Mouse (Mus musculus) E14TG2a.4 (cell line): ENCODE results near the gene Msantd3.

ENCODE experiments used
- H3K27me3 ChIP-seq: 2 replicates; pipeline ENCODE4 v1.6.1; 2014; ENCODE audit warnings: low read length, control low read depth; ENCODE audit not compliant: insufficient read depth
- H3K36me3 ChIP-seq: 2 replicates; pipeline ENCODE4 v1.6.1; 2014; ENCODE audit warnings: low read length, control low read depth; ENCODE audit not compliant: insufficient read depth
- H3K4me1 ChIP-seq: replicated peaks from 2 replicates; pipeline ENCODE4 v1.6.1; 2014; ENCODE audit warnings: low read depth, low read length, control low read depth
- H3K4me3 ChIP-seq: replicated peaks from 2 replicates; pipeline ENCODE4 v1.5.1; 2014; ENCODE audit warnings: mild to moderate bottlenecking, low read length
- H3K9me3 ChIP-seq: 2 replicates; pipeline ENCODE4 v1.6.1; 2014; ENCODE audit warnings: low read length, control low read depth
- CTCF ChIP-seq: conservative IDR thresholded peaks from 2 replicates; pipeline ENCODE4 v1.5.1; 2014; ENCODE audit warnings: low read length
- NANOG ChIP-seq: IDR thresholded peaks from 2 replicates; pipeline ENCODE4 v1.6.1; 2014; ENCODE audit warnings: borderline replicate concordance, low read length, mixed read lengths
- POU5F1 ChIP-seq: IDR thresholded peaks from 2 replicates; pipeline ENCODE4 v1.6.1; 2014; ENCODE audit warnings: low read length, borderline replicate concordance

The Msantd3 gene

GRCm38 (mm10) chr4:48538581-48538980, 1.2 kb upstream of the Msantd3 start:
- Histone ChIP-seq H3K9me3 (no peaks in the 10 kb centered on the region), H3K36me3 (no peaks in the 10 kb centered on the region), H3K4me1 (peaks cover 55% of the 10 kb centered on the region), H3K27me3 (no peaks in the 10 kb centered on the region), H3K4me3 (no peak overlapping the region)
- TF ChIP-seq CTCF (no peak), POU5F1 (no peak), NANOG (no peak)

- Histone ChIP-seq H3K9me3 (no peaks in the 10 kb centered on the region), H3K27me3 (no peaks in the 10 kb centered on the region), H3K4me3 (peak overlapping the region; percentile 87), H3K4me1 (peaks cover 75% of the 10 kb centered on the region), H3K36me3 (peaks cover 5% of the 10 kb centered on the region)
- TF ChIP-seq CTCF (no peak), POU5F1 (no peak), NANOG (no peak)
Measured at GRCm38 (mm10) chr4:48540576-48541111, 909 bp downstream of the Msantd3 start.

- Histone ChIP-seq H3K36me3 (peaks cover 10% of the 10 kb centered on the region), H3K4me1 (peaks cover 86% of the 10 kb centered on the region), H3K27me3 (no peaks in the 10 kb centered on the region), H3K9me3 (no peaks in the 10 kb centered on the region), H3K4me3 (peak overlapping the region; percentile 87)
- TF ChIP-seq POU5F1 (no peak), CTCF (no peak), NANOG (no peak)
Measured at GRCm38 (mm10) chr4:48541526-48542250, 2.0 kb downstream of the Msantd3 start.

GRCm38 (mm10) chr4:48542351-48542750, 2.6 kb downstream of the Msantd3 start:
- H3K27me3 ChIP-seq, result no peaks in the 10 kb centered on the region
- H3K4me1 ChIP-seq, result peaks cover 87% of the 10 kb centered on the region
- peaks cover 15% of the 10 kb centered on the region for H3K36me3 ChIP-seq
- no peaks in the 10 kb centered on the region for H3K9me3 ChIP-seq
- no peak for TF ChIP-seq CTCF
- no peak for TF ChIP-seq NANOG
- TF ChIP-seq POU5F1, result no peak
- H3K4me3 ChIP-seq, result peak overlapping the region; percentile 87

GRCm38 (mm10) chr4:48543071-48543865, 3.5 kb downstream of the Msantd3 start:
- H3K4me3 ChIP-seq, result peak overlapping the region; percentile 87
- TF ChIP-seq NANOG, result peak; percentile 37; the same call in 1 of the 2 replicates
- peak; percentile 34; the same call in 1 of the 2 replicates for TF ChIP-seq POU5F1
- no peak for TF ChIP-seq CTCF

GRCm38 (mm10) chr4:48544141-48544540, 4.4 kb downstream of the Msantd3 start:
- Histone ChIP-seq H3K4me3 (peak overlapping the region; percentile 3), H3K36me3 (peaks cover 17% of the 10 kb centered on the region), H3K4me1 (peaks cover 88% of the 10 kb centered on the region), H3K9me3 (no peaks in the 10 kb centered on the region), H3K27me3 (no peaks in the 10 kb centered on the region)
- no peak for TF ChIP-seq NANOG
- TF ChIP-seq POU5F1, result no peak
- no peak for TF ChIP-seq CTCF

More at GRCm38 (mm10) chr4:48543071-48543865, 3.5 kb downstream of the Msantd3 start:
- H3K4me1 ChIP-seq, result peaks cover 88% of the 10 kb centered on the region
- H3K27me3 ChIP-seq, result no peaks in the 10 kb centered on the region
- no peaks in the 10 kb centered on the region for H3K9me3 ChIP-seq
- peaks cover 15% of the 10 kb centered on the region for H3K36me3 ChIP-seq

- peaks cover 26% of the 10 kb centered on the region for H3K36me3 ChIP-seq
- no peak for TF ChIP-seq NANOG
- no peak for TF ChIP-seq CTCF
- TF ChIP-seq POU5F1, result no peak
- H3K9me3 ChIP-seq, result no peaks in the 10 kb centered on the region
- H3K4me1 ChIP-seq, result peaks cover 93% of the 10 kb centered on the region
- H3K27me3 ChIP-seq, result no peaks in the 10 kb centered on the region
- H3K4me3 ChIP-seq, result no peak overlapping the region
Measured at GRCm38 (mm10) chr4:48545966-48546365, 6.2 kb downstream of the Msantd3 start.
